Mouse (Mus musculus) stomach, postnatal 0 days (tissue): Measurements from ENCODE around the gene Jam3. TPM values are rescaled to one million over a fixed set of nuclear protein-coding genes. Genes with fewer than 3 reads are reported as not detected.

Experiments used
- ATAC-seq: fragments of 200-750 bp; cut with Nextera tagmentation; 2 replicates; pipeline ENCODE4 v1.8.0; 2017; ENCODE audit not compliant: low FRiP score, low TSS enrichment
- DNase-seq: peaks from one replicate; pipeline ENCODE4 v3.0.0-alpha.2; 2016; ENCODE audit warnings: low spot score
- H3K27ac ChIP-seq: fragments of 300-500 bp; sonication (generic); replicated peaks from 2 replicates; pipeline ENCODE4 v1.5.1; 2014; ENCODE audit warnings: mild to moderate bottlenecking, control low read depth
- H3K27me3 ChIP-seq: fragments of 300-500 bp; sonication (generic); 2 replicates; pipeline ENCODE4 v1.6.1; 2014; ENCODE audit warnings: low read length; ENCODE audit not compliant: control insufficient read depth, insufficient read depth
- H3K36me3 ChIP-seq: fragments of 300-500 bp; sonication (generic); 2 replicates; pipeline ENCODE4 v1.6.1; 2014; ENCODE audit warnings: low read length, mixed read lengths; ENCODE audit not compliant: control insufficient read depth, insufficient read depth
- H3K4me1 ChIP-seq: fragments of 300-500 bp; sonication (generic); replicated peaks from 2 replicates; pipeline ENCODE4 v1.6.1; 2014; ENCODE audit warnings: antibody characterized with exemption; ENCODE audit not compliant: control insufficient read depth, insufficient read depth
- H3K4me2 ChIP-seq: fragments of 300-500 bp; sonication (generic); replicated peaks from 2 replicates; pipeline ENCODE4 v1.6.1; 2014; ENCODE audit warnings: low read depth, mild to moderate bottlenecking, control low read depth, moderate library complexity
- H3K4me3 ChIP-seq: fragments of 300-500 bp; sonication (generic); 2 replicates; pipeline ENCODE4 v1.5.1; 2014; ENCODE audit warnings: low read depth, low read length, control low read depth
- H3K9ac ChIP-seq: fragments of 300-500 bp; sonication (generic); 2 replicates; pipeline ENCODE4 v1.6.1; 2014; ENCODE audit warnings: mild to moderate bottlenecking, low read length, control low read depth, mixed read lengths
- H3K9me3 ChIP-seq: fragments of 300-500 bp; sonication (generic); 2 replicates; pipeline ENCODE4 v1.6.1; 2016; ENCODE audit warnings: low read length; ENCODE audit not compliant: control insufficient read depth
- CTCF ChIP-seq: IDR thresholded peaks from 2 replicates; pipeline ENCODE4 v1.5.1; 2016; ENCODE audit warnings: antibody characterized with exemption, low read depth, mild to moderate bottlenecking, moderate library complexity
- EP300 ChIP-seq: optimal IDR thresholded peaks from 2 replicates; pipeline ENCODE3; 2016; ENCODE audit warnings: antibody characterized with exemption
- WGBS: fragments of 180-500 bp; shearing (Covaris S2); extraction: QIAGEN DNeasy Blood & Tissue Kit; methylation state at CpG from one replicate; pipeline ENCODE4 v1.1.7; 2014; 5-methylcytosine and 5-hydroxymethylcytosine counted together
- polyA plus RNA-seq: library from polyadenylated mRNA; unstranded; fragments of >200 nt; fragmentation: Nextera tagmentation; extraction: Ambion mirVana; gene quantifications from 2 replicates; pipeline ENCODE4 v1.2.1, GENCODE M21; 2015

Gene Jam3
- polyA plus RNA-seq, 1 experiment from 2014 or later: 30.8 TPM

DNA sequence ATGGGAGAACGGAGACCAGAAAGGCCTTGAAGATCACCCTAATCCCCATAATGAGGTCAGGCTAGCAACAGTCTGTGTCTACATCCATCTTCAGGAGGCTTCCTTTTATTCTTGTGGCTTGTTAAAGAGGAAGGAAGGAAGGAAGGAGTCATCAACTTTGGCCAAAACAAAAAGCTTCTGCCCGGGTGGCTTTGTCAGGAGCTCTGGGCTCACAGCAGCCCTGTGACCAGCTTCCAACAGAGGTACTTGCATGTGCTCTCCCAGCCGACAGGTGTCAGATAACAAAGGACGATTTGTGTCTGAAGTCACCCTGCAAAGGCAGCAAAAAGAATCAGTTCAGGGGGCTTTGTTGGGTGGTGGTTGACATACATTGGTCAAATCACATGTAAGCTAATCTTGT, 57.1 kb downstream of the Jam3 start:
- H3K9me3 ChIP-seq: no peaks in the 10 kb centered on the region
- no peak overlapping the region for H3K4me2 ChIP-seq
- H3K4me1 ChIP-seq: no peaks in the 10 kb centered on the region
- ATAC-seq (no peak), DNase-seq (no peak)
- no peak overlapping the region for H3K4me3 ChIP-seq
- no peak overlapping the region for H3K27ac ChIP-seq
- no peak overlapping the region for H3K9ac ChIP-seq
- TF ChIP-seq EP300 (no peak), CTCF (no peak)
- WGBS: 52% methylated on average over 4 of the region's 4 CpGs
- no peaks in the 10 kb centered on the region for H3K27me3 ChIP-seq
- peaks cover 29% of the 10 kb centered on the region for H3K36me3 ChIP-seq

DNA sequence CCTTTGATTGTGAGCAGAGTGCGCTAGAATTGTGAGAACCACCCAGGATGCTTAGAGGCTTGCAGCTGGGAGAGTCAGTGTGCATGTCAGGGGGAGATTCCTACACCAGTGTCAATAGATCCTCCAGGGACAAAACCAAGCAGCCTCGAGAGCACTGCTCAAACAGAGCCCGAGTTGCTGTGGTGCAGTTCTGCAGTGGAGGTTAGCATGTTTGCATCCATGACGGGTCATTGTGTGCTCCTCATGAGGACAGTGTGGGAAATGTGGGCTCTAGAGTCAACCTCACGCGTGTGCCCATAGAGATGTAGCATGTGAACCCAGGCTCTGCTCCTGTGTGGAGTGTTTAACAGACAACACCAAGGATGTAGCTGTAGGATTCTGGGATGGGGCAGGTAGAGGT, 62.3 kb downstream of the Jam3 start:
- TF ChIP-seq EP300 (no peak), CTCF (no peak)
- no peak overlapping the region for H3K9ac ChIP-seq
- H3K4me3 ChIP-seq: no peak overlapping the region
- no peaks in the 10 kb centered on the region for H3K27me3 ChIP-seq
- no peaks in the 10 kb centered on the region for H3K4me1 ChIP-seq
- H3K27ac ChIP-seq: no peak overlapping the region
- peaks cover 31% of the 10 kb centered on the region for H3K36me3 ChIP-seq
- DNase-seq (no peak), ATAC-seq (no peak)
- H3K9me3 ChIP-seq: no peaks in the 10 kb centered on the region
- no peak overlapping the region for H3K4me2 ChIP-seq
- WGBS: 89% methylated on average over 6 of the region's 6 CpGs

DNA sequence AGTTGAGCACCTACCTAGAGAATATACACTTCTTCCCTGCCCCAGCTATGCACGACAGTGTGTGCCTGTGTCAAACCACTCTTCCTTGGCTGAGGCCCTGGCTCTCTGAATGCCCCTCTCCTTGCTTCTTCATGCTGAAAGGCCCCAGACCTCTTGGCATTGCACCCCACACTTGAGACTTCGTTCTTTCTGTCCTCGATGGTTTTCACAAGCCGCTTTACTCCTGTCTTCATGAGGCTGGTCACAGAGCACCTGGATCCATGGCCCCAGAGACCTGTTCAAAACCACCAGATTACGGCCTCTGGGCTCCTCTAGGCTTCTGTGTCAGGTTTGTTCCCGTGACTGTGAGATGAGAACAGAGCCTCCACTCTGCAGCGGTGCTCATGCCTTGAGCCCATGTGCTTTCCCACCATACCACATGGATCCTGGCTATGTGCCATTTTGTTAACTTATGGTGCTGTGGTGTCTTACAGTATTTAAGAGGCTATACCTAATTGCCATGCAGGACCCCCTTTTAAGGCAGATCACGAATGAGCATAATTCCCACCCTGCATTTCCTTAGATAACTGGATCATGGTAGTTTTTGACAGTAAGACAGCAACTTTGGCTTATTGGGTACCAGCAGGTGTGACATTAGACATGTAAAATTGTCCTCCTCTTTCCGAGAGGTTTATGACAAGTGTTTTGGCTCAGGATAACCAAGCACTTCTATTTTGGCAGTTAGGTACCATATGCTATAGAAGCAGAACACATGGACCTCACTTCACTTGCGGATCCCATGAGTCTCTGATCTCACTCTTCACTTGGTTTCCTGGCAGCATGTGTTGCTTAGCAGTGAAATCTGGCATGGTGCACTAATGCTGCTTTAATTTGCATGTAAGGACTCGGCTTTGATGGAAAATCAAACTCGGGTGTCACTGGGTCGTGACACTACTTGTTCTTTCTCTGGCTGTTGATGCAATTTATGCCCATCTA, 64.1 kb downstream of the Jam3 start:
- DNase-seq: no peak
- no peak overlapping the region for H3K4me2 ChIP-seq
- H3K4me1 ChIP-seq: no peaks in the 10 kb centered on the region
- peaks cover 37% of the 10 kb centered on the region for H3K36me3 ChIP-seq
- H3K9ac ChIP-seq: no peak overlapping the region
- no peak for ATAC-seq
- no peaks in the 10 kb centered on the region for H3K27me3 ChIP-seq
- H3K9me3 ChIP-seq: no peaks in the 10 kb centered on the region
- no peak for TF ChIP-seq CTCF
- no peak for TF ChIP-seq EP300
- no peak overlapping the region for H3K4me3 ChIP-seq
- H3K27ac ChIP-seq: no peak overlapping the region
- WGBS: 91% methylated on average over 13 of the region's 13 CpGs

DNA sequence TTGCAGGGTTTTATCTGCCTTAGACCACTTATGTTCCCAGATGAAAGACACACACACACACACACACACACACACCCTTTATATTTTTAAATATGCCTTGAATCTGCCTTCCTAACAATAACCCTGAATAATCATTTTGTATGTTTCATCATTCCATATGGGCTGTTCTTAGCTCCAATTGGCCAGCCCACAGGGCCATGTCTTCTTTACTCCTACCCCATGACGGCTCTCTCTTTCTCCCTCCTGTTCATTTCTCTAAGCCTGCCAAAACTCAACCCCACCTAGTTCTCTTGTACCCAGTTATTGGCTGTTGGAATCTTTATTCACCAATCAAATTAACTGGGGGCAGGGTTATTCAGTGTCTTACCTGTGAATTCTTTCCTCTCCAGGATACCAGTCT, 65.1 kb downstream of the Jam3 start:
- no peaks in the 10 kb centered on the region for H3K9me3 ChIP-seq
- ATAC-seq (no peak), DNase-seq (no peak)
- H3K36me3 ChIP-seq: peaks cover 39% of the 10 kb centered on the region
- no peak overlapping the region for H3K27ac ChIP-seq
- TF ChIP-seq CTCF (no peak), EP300 (no peak)
- WGBS: 67% methylated on average over 1 of the region's 1 CpGs
- H3K4me2 ChIP-seq: no peak overlapping the region
- H3K4me3 ChIP-seq: no peak overlapping the region
- H3K9ac ChIP-seq: no peak overlapping the region
- H3K4me1 ChIP-seq: no peaks in the 10 kb centered on the region
- H3K27me3 ChIP-seq: no peaks in the 10 kb centered on the region

DNA sequence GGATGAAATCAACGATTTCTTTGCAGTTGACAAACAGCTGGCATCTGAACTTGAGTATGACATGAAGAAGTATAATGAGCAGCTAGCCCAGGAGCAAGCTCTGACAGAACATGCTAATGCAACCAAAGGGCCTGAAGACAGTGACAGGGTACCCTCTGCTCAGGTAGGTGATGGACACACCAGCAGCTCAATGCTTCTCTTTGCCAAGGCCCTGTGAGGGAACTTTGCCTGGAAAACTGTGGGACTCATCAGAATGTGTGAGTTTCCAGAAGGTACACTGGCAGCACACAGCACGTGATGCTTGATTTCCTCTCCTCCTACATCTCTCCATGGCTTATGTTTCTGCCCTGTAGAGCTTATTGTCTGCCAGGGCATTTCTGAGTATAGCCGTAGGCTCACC, 67.8 kb downstream of the Jam3 start:
- peaks cover 44% of the 10 kb centered on the region for H3K36me3 ChIP-seq
- TF ChIP-seq EP300 (no peak), CTCF (no peak)
- no peak overlapping the region for H3K9ac ChIP-seq

DNA sequence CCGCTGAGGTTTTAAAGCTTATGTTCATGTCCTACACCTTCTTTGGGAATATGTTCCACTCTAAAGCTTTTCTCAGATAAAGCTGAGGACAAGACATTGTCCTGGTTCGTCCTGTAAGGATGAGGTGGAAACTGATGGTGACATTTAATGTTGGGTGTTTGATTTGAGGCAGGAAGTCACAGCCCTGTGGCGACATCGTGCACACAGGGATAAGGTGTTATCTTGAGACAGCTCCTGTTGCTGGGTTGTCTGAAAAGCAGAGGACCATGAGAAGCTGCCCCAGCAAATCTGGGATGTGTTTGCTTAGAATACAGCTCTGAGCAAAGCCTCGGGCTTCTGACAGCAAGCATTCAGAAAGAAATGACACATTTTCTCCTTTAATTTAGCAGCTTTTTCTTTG, 69.0 kb downstream of the Jam3 start:
- Histone ChIP-seq H3K4me3 (no peak overlapping the region), H3K4me1 (no peaks in the 10 kb centered on the region), H3K9me3 (no peaks in the 10 kb centered on the region), H3K9ac (no peak overlapping the region), H3K27ac (no peak overlapping the region), H3K4me2 (no peak overlapping the region), H3K36me3 (peaks cover 41% of the 10 kb centered on the region), H3K27me3 (no peaks in the 10 kb centered on the region)
- no peak for DNase-seq
- no peak for ATAC-seq
- WGBS: 89% methylated on average over 5 of the region's 5 CpGs
- TF ChIP-seq CTCF: no peak
- TF ChIP-seq EP300: no peak

More for the DNA sequence above, 67.8 kb downstream of the Jam3 start:
- DNase-seq (no peak), ATAC-seq (no peak)
- 83% methylated on average over 3 of the region's 3 CpGs for WGBS
- H3K27ac ChIP-seq: no peak overlapping the region
- no peak overlapping the region for H3K4me3 ChIP-seq
- H3K4me1 ChIP-seq: no peaks in the 10 kb centered on the region
- no peak overlapping the region for H3K4me2 ChIP-seq
- H3K27me3 ChIP-seq: no peaks in the 10 kb centered on the region
- H3K9me3 ChIP-seq: no peaks in the 10 kb centered on the region
